11 mouse cellular contexts compared by ENCODE assay signal in genomic region chr15:77793554-77793953, GRCm38 (mm10). TPM values are rescaled to one million over a fixed set of nuclear protein-coding genes. Genes with fewer than 3 reads are reported as not detected.
DNase-seq lines count a peak whose midpoint lies in the region; ATAC-seq and TF ChIP-seq lines count a peak whose summit lies in the region.
"Had no signal": no experiment of that assay in that cellular context is flagged by ENCODE, and none has a peak within 500 bp of the region (broad histone marks: within the 10 kb centered on the region; RNA-seq: fewer than 3 reads in every experiment).

No protein-coding gene starts in this region.

- no peak overlapping the region for H3K4me3 ChIP-seq in heart, embryonic 11.5 days (ENCODE audit: low read depth, low read length)
- H3K4me3 ChIP-seq in limb, embryonic 13.5 days, result no peak overlapping the region
- no peak overlapping the region for H3K4me3 ChIP-seq in limb, embryonic 10.5 days
- H3K4me3 ChIP-seq in layer of hippocampus, adult 2 months, result no peak overlapping the region
- H3K4me3 ChIP-seq in small intestine, adult 2 months (ENCODE audit: low read depth, low read length), result no peak overlapping the region
- H3K4me3 ChIP-seq: lung, embryonic 15.5 days had no signal

- H3K9ac ChIP-seq in heart, embryonic 11.5 days (ENCODE audit: low read depth, low read length), result 0 out of 2 replicates have a peak overlapping the region, but pooled peaks have one; percentile 49
- H3K9ac ChIP-seq in limb, embryonic 13.5 days, result 0 out of 2 replicates have a peak overlapping the region, but pooled peaks have one; percentile 20
- H3K9ac ChIP-seq: lung, embryonic 15.5 days had no signal

- no peak for ATAC-seq in heart, embryonic 11.5 days (replicated peaks; ENCODE audit: insufficient number of reproducible peaks, low FRiP score, low TSS enrichment)
- ATAC-seq in limb, embryonic 13.5 days (ENCODE audit: low FRiP score, low read depth), result no peak

- H3K27ac ChIP-seq in heart, embryonic 11.5 days (ENCODE audit: low read depth, low read length), result no peak overlapping the region
- peak overlapping the region; percentile 55; the same call in 1 of the 2 replicates for H3K27ac ChIP-seq in limb, embryonic 13.5 days
- H3K27ac ChIP-seq in limb, embryonic 10.5 days, result no peak overlapping the region
- H3K27ac ChIP-seq in layer of hippocampus, adult 2 months, result peak overlapping the region; percentile 92
- H3K27ac ChIP-seq in small intestine, adult 2 months (ENCODE audit: insufficient read depth, low read depth, low read length), result peak overlapping the region; percentile 63
- H3K27ac ChIP-seq: lung, embryonic 15.5 days had no signal

- DNase-seq in heart, postnatal 14 days, result no peak
- DNase-seq in limb, embryonic 10.5 days (ENCODE audit: low spot score), result no peak
- DNase-seq in layer of hippocampus, adult 2 months (ENCODE audit: low spot score in 2 of 2), result peak; percentile 67 to 85
- no peak for DNase-seq in lung, postnatal 25 days (ENCODE audit: low spot score)
- no peak for DNase-seq in testis, postnatal 10 days (ENCODE audit: low spot score)
- DNase-seq: midbrain, embryonic 14.5 days had no signal

- no peak overlapping the region for H3K4me2 ChIP-seq in heart, embryonic 11.5 days
- H3K4me2 ChIP-seq in limb, embryonic 13.5 days (replicated peaks), result no peak overlapping the region
- H3K4me2 ChIP-seq: lung, embryonic 15.5 days had no signal

- H3K27me3 ChIP-seq in heart, embryonic 11.5 days (ENCODE audit: control insufficient read depth, insufficient read depth, low read length), result no peaks in the 10 kb centered on the region
- no peaks in the 10 kb centered on the region for H3K27me3 ChIP-seq in limb, embryonic 13.5 days
- no peaks in the 10 kb centered on the region for H3K27me3 ChIP-seq in limb, embryonic 10.5 days (ENCODE audit: low read depth, poor library complexity, severe bottlenecking)
- H3K27me3 ChIP-seq in small intestine, adult 2 months (ENCODE audit: control insufficient read depth, insufficient read depth, low read length), result no peaks in the 10 kb centered on the region
- H3K27me3 ChIP-seq: CH12.LX; lung, embryonic 15.5 days had no signal

- intact Hi-C loops in heart, postnatal 14 days (cut with DNase I), result no loop called here

- H3K36me3 ChIP-seq in heart, embryonic 11.5 days (ENCODE audit: control insufficient read depth, insufficient read depth, low read length), result peaks cover 27% of the 10 kb centered on the region
- peaks cover 73% of the 10 kb centered on the region for H3K36me3 ChIP-seq in limb, embryonic 13.5 days
- peaks cover 82% of the 10 kb centered on the region for H3K36me3 ChIP-seq in limb, embryonic 10.5 days
- peaks cover 88% of the 10 kb centered on the region for H3K36me3 ChIP-seq in small intestine, adult 2 months (ENCODE audit: control insufficient read depth, insufficient read depth, low read length)

- no peaks in the 10 kb centered on the region for H3K9me3 ChIP-seq in heart, embryonic 11.5 days (replicated peaks; ENCODE audit: control insufficient read depth, low read length)
- H3K9me3 ChIP-seq in limb, embryonic 13.5 days, result no peaks in the 10 kb centered on the region
- no peaks in the 10 kb centered on the region for H3K9me3 ChIP-seq in limb, embryonic 10.5 days (replicated peaks)
- H3K9me3 ChIP-seq: lung, embryonic 15.5 days had no signal

- 88% methylated on average over 7 of the region's 7 CpGs for WGBS in heart, embryonic 11.5 days (ENCODE audit: insufficient replicate concordance)
- 92% methylated on average over 7 of the region's 7 CpGs for WGBS in limb, embryonic 13.5 days
- 92% methylated on average over 7 of the region's 7 CpGs for WGBS in limb, embryonic 10.5 days
- WGBS in small intestine, adult 2 months, result 31% methylated on average over 7 of the region's 7 CpGs

- peaks cover 37% of the 10 kb centered on the region for H3K4me1 ChIP-seq in heart, embryonic 11.5 days (ENCODE audit: control insufficient read depth, insufficient read depth, low read length)
- H3K4me1 ChIP-seq in limb, embryonic 13.5 days, result peaks cover 33% of the 10 kb centered on the region
- H3K4me1 ChIP-seq in limb, embryonic 10.5 days, result peaks cover 18% of the 10 kb centered on the region
- peaks cover 25% of the 10 kb centered on the region for H3K4me1 ChIP-seq in small intestine, adult 2 months (ENCODE audit: control insufficient read depth, insufficient read depth, insufficient read length, low read length)

- TF ChIP-seq POLR2A in small intestine, adult 2 months (IDR thresholded peaks at IDR 0.05; ENCODE audit: low read depth, low read length), result no peak

- TF ChIP-seq CTCF in layer of hippocampus, adult 2 months (conservative IDR thresholded peaks at IDR 0.05), result no peak
- TF ChIP-seq CTCF in small intestine, adult 2 months (IDR thresholded peaks at IDR 0.05; ENCODE audit: extremely low read depth, insufficient read length, insufficient replicate concordance, low read depth, low read length), result no peak

RNA-seq across cellular contexts. Expression of gene Apol8, which starts 36.8 kb away (rescaled TPM):
- polyA plus RNA-seq in heart, embryonic 11.5 days (2014; fragmentation: Nextera tagmentation; extraction: Ambion mirVana), result 0.67 and 0.89 TPM in 2 replicates
- not detected for total RNA-seq in heart, postnatal 14 days (2021)
- polyA plus RNA-seq in limb, embryonic 13.5 days (2015; fragmentation: Nextera tagmentation; extraction: Ambion mirVana), result 0.18 TPM in 1 of 2 replicates, not detected in the other
- polyA plus RNA-seq in limb, embryonic 10.5 days (2016; fragmentation: Nextera tagmentation; extraction: Ambion mirVana), result 0.20 TPM in 1 of 2 replicates, not detected in the other
- 1 to 10 TPM; 5.7 to 7.4 TPM for total RNA-seq in layer of hippocampus, adult 2 months (2021)
- polyA plus RNA-seq in small intestine, adult 2 months (2012; rRNA removed), result 0.10 and 0.11 TPM in 2 replicates
- polyA plus RNA-seq: lung, embryonic 15.5 days had no signal

RNA-seq across cellular contexts. Expression of gene Myh9, which starts 48.4 kb away (rescaled TPM):
- 30.4 and 31.8 TPM in 2 replicates for polyA plus RNA-seq in heart, embryonic 11.5 days (2014; fragmentation: Nextera tagmentation; extraction: Ambion mirVana)
- total RNA-seq in heart, postnatal 14 days (2021), result 100 to 1,000 TPM; 140 to 172 TPM
- 34.1 and 38.1 TPM in 2 replicates for polyA plus RNA-seq in limb, embryonic 13.5 days (2015; fragmentation: Nextera tagmentation; extraction: Ambion mirVana)
- polyA plus RNA-seq in limb, embryonic 10.5 days (2016; fragmentation: Nextera tagmentation; extraction: Ambion mirVana), result 30.6 and 39.2 TPM in 2 replicates
- 10 to 100 TPM; 88.3 to 96.3 TPM for total RNA-seq in layer of hippocampus, adult 2 months (2021)
- 44.8 and 89.4 TPM in 2 replicates for polyA plus RNA-seq in small intestine, adult 2 months (2012; rRNA removed)

Comparison
In these comparisons a context has a peak if more than half of its experiments do, and no peak if none do; other contexts are left out.
1. H3K27ac ChIP-seq: peak in limb, embryonic 13.5 days (single experiment), layer of hippocampus, adult 2 months (single experiment) and small intestine, adult 2 months (single experiment); none in heart, embryonic 11.5 days (single experiment) and limb, embryonic 10.5 days (single experiment).
2. DNase-seq: peak in layer of hippocampus, adult 2 months (2 of 2); none in heart, postnatal 14 days (0 of 2), limb, embryonic 10.5 days (single experiment), lung, postnatal 25 days (single experiment) and testis, postnatal 10 days (single experiment).